8 mouse cellular contexts compared by ENCODE assay signal in the genomic region with DNA sequence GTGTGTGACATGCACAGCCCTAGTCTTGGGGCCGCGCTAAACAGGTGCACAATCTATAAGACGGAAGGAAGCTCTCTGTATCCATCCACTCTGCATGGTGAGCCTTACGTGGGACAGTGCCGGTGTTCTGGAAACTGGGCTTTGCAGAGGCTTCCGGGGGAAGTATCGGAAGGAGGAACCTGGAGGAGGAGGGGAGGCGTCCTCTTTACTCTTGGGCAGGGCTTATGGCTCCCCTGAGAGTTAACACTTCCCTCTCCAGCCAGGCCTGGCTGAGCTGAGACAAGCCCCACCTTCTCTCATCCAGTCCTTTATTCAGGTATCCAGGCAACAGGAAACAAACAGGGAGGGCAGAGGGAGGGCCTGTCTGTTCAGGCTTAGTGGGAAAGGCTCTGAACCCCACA. TPM values are rescaled to one million over a fixed set of nuclear protein-coding genes. Genes with fewer than 3 reads are reported as not detected.
A peak's percentile ranks its signal among the peaks of the same experiment; 100 is the strongest.
DNase-seq lines count a peak whose midpoint lies in the region; ATAC-seq lines count a peak whose summit lies in the region.

No protein-coding gene starts in this region.

- H3K27me3 ChIP-seq in heart, embryonic 11.5 days (ENCODE audit: control insufficient read depth, insufficient read depth, low read length) = peaks cover 3% of the 10 kb centered on the region
- H3K27me3 ChIP-seq in liver, embryonic 15.5 days = peaks cover 14% of the 10 kb centered on the region
- H3K27me3 ChIP-seq in stomach, embryonic 15.5 days (replicated peaks) = no peaks in the 10 kb centered on the region

- no peaks in the 10 kb centered on the region for H3K9me3 ChIP-seq in heart, embryonic 11.5 days (replicated peaks; ENCODE audit: control insufficient read depth, low read length)
- H3K9me3 ChIP-seq in liver, embryonic 15.5 days (replicated peaks) = no peaks in the 10 kb centered on the region
- no peaks in the 10 kb centered on the region for H3K9me3 ChIP-seq in stomach, embryonic 15.5 days

- H3K4me3 ChIP-seq in heart, embryonic 11.5 days (ENCODE audit: low read depth, low read length) = peak overlapping the region; percentile 51
- peak overlapping the region; percentile 42 for H3K4me3 ChIP-seq in liver, embryonic 15.5 days (replicated peaks)
- H3K4me3 ChIP-seq in stomach, embryonic 15.5 days (replicated peaks) = peak overlapping the region; percentile 49

- peak; percentile 34 to 35 for DNase-seq in cerebellum, postnatal 10 days
- no peak for DNase-seq in cerebellum, postnatal 4 days (ENCODE audit: low spot score in 2 of 2)
- DNase-seq in kidney, adult 8-10 months = peak; percentile 43 to 44
- peak; percentile 51 for DNase-seq in neural tube, embryonic 10.5 days (ENCODE audit: extremely low spot score, low spot score)

- H3K4me1 ChIP-seq in heart, embryonic 11.5 days (ENCODE audit: control insufficient read depth, insufficient read depth, low read length) = peaks cover 10% of the 10 kb centered on the region
- no peaks in the 10 kb centered on the region; the same call in 1 of the 2 replicates for H3K4me1 ChIP-seq in liver, embryonic 15.5 days (replicated peaks)
- peaks cover 17% of the 10 kb centered on the region; the same call in 1 of the 2 replicates for H3K4me1 ChIP-seq in stomach, embryonic 15.5 days

- ATAC-seq in common myeloid progenitor, adult 5-6 weeks (replicated peaks; ENCODE audit: low read depth, poor library complexity, severe bottlenecking) = peak; percentile 83
- peak; percentile 64; the same call in 1 of the 2 replicates for ATAC-seq in heart, embryonic 11.5 days (replicated peaks; ENCODE audit: insufficient number of reproducible peaks, low FRiP score, low TSS enrichment)
- peak; percentile 52 for ATAC-seq in liver, embryonic 15.5 days (ENCODE audit: insufficient read depth)
- ATAC-seq in stomach, embryonic 15.5 days (ENCODE audit: insufficient read depth, low FRiP score, low read depth) = peak; percentile 93

- no peaks in the 10 kb centered on the region for H3K36me3 ChIP-seq in heart, embryonic 11.5 days (ENCODE audit: control insufficient read depth, insufficient read depth, low read length)
- no peaks in the 10 kb centered on the region for H3K36me3 ChIP-seq in liver, embryonic 15.5 days (replicated peaks)
- no peaks in the 10 kb centered on the region for H3K36me3 ChIP-seq in stomach, embryonic 15.5 days

- H3K4me2 ChIP-seq in heart, embryonic 11.5 days = peak overlapping the region; percentile 85
- peak overlapping the region; percentile 50 for H3K4me2 ChIP-seq in liver, embryonic 15.5 days
- H3K4me2 ChIP-seq in stomach, embryonic 15.5 days = peak overlapping the region; percentile 60

- peak overlapping the region; percentile 58 for H3K9ac ChIP-seq in heart, embryonic 11.5 days (ENCODE audit: low read depth, low read length)
- no peak overlapping the region for H3K9ac ChIP-seq in liver, embryonic 15.5 days
- H3K9ac ChIP-seq in stomach, embryonic 15.5 days = peak overlapping the region; percentile 8; the same call in 1 of the 2 replicates

- H3K27ac ChIP-seq in heart, embryonic 11.5 days (ENCODE audit: low read depth, low read length) = no peak overlapping the region
- no peak overlapping the region for H3K27ac ChIP-seq in liver, embryonic 15.5 days (replicated peaks)
- H3K27ac ChIP-seq in stomach, embryonic 15.5 days = peak overlapping the region; percentile 33

- WGBS in heart, embryonic 11.5 days (ENCODE audit: insufficient replicate concordance) = under 1% methylated on average over 8 of the region's 8 CpGs
- 2% methylated on average over 8 of the region's 8 CpGs for WGBS in liver, embryonic 15.5 days (ENCODE audit: insufficient replicate concordance)
- 0% methylated on average over 8 of the region's 8 CpGs for WGBS in stomach, embryonic 15.5 days

RNA-seq across cellular contexts. Expression of gene Vsig8, which starts 5.2 kb away (rescaled TPM):
- not detected in 2 replicates for total RNA-seq in common myeloid progenitor, adult 5-6 weeks (2017)
- polyA plus RNA-seq in heart, embryonic 11.5 days (2014; fragmentation: Nextera tagmentation; extraction: Ambion mirVana) = 0.28 TPM in 1 of 2 replicates, not detected in the other
- not detected in 2 replicates for polyA plus RNA-seq in liver, embryonic 15.5 days (2015; fragmentation: Nextera tagmentation; extraction: Ambion mirVana)
- 0.46 and 1.8 TPM in 2 replicates for polyA plus RNA-seq in stomach, embryonic 15.5 days (2015; fragmentation: Nextera tagmentation; extraction: Ambion mirVana)

RNA-seq across cellular contexts. Expression of gene Cfap45, which starts 29.9 kb away (rescaled TPM):
- total RNA-seq in common myeloid progenitor, adult 5-6 weeks (2017) = 0.32 and 2.0 TPM in 2 replicates
- polyA plus RNA-seq in heart, embryonic 11.5 days (2014; fragmentation: Nextera tagmentation; extraction: Ambion mirVana) = 2.6 and 2.7 TPM in 2 replicates
- 0.29 and 0.43 TPM in 2 replicates for polyA plus RNA-seq in liver, embryonic 15.5 days (2015; fragmentation: Nextera tagmentation; extraction: Ambion mirVana)
- 2.4 TPM in 2 replicates for polyA plus RNA-seq in stomach, embryonic 15.5 days (2015; fragmentation: Nextera tagmentation; extraction: Ambion mirVana)

RNA-seq across cellular contexts. Expression of gene Slamf8, which starts 39.8 kb away (rescaled TPM):
- total RNA-seq in common myeloid progenitor, adult 5-6 weeks (2017) = 0.44 TPM in 1 of 2 replicates, not detected in the other
- polyA plus RNA-seq in heart, embryonic 11.5 days (2014; fragmentation: Nextera tagmentation; extraction: Ambion mirVana) = not detected in 2 replicates
- polyA plus RNA-seq in liver, embryonic 15.5 days (2015; fragmentation: Nextera tagmentation; extraction: Ambion mirVana) = 0.10 and 0.33 TPM in 2 replicates
- 0.31 and 0.44 TPM in 2 replicates for polyA plus RNA-seq in stomach, embryonic 15.5 days (2015; fragmentation: Nextera tagmentation; extraction: Ambion mirVana)

RNA-seq across cellular contexts. Expression of gene Tagln2, which starts 50.7 kb away (rescaled TPM):
- total RNA-seq in common myeloid progenitor, adult 5-6 weeks (2017) = 212 and 241 TPM in 2 replicates
- 248 and 295 TPM in 2 replicates for polyA plus RNA-seq in heart, embryonic 11.5 days (2014; fragmentation: Nextera tagmentation; extraction: Ambion mirVana)
- polyA plus RNA-seq in liver, embryonic 15.5 days (2015; fragmentation: Nextera tagmentation; extraction: Ambion mirVana) = 121 and 125 TPM in 2 replicates
- polyA plus RNA-seq in stomach, embryonic 15.5 days (2015; fragmentation: Nextera tagmentation; extraction: Ambion mirVana) = 341 and 366 TPM in 2 replicates

RNA-seq across cellular contexts. Expression of gene Fcrl6, which starts 51.8 kb away (rescaled TPM):
- total RNA-seq in common myeloid progenitor, adult 5-6 weeks (2017) = not detected in 2 replicates
- polyA plus RNA-seq in heart, embryonic 11.5 days (2014; fragmentation: Nextera tagmentation; extraction: Ambion mirVana) = not detected in 2 replicates
- polyA plus RNA-seq in liver, embryonic 15.5 days (2015; fragmentation: Nextera tagmentation; extraction: Ambion mirVana) = 0.08 TPM in 1 of 2 replicates, not detected in the other
- not detected in 2 replicates for polyA plus RNA-seq in stomach, embryonic 15.5 days (2015; fragmentation: Nextera tagmentation; extraction: Ambion mirVana)

Comparison
In these comparisons a context has a peak if more than half of its experiments do, and no peak if none do; other contexts are left out.
1. DNase-seq: peak in cerebellum, postnatal 10 days (2 of 2), kidney, adult 8-10 months (2 of 2) and neural tube, embryonic 10.5 days (single experiment); none in cerebellum, postnatal 4 days (0 of 2).
2. Peak in every context shown above with its lines, with median percentiles within 50 percentile points of each other: ATAC-seq, H3K4me2 ChIP-seq and H3K4me3 ChIP-seq.